Mouse (Mus musculus) liver, postnatal 0 days (tissue): ENCODE measurements around the gene Pde4a.

Source experiments
- CTCF ChIP-seq: sonication (generic); IDR thresholded peaks from 2 replicates; pipeline ENCODE4 v1.5.1; 2016; ENCODE audit warnings: antibody characterized with exemption, low read depth
- EP300 ChIP-seq: IDR thresholded peaks from 2 replicates; pipeline ENCODE4 v1.6.1; 2016; ENCODE audit warnings: antibody characterized with exemption, low read depth, mild to moderate bottlenecking

- no peak for TF ChIP-seq CTCF
- no peak for TF ChIP-seq EP300
Measured at GRCm38 (mm10) chr9:21164072-21164471, 1.4 kb upstream of the Pde4a start.
